Mouse (Mus musculus) induced T-regulatory cell, adult 2 months (primary cell): Measurements from ENCODE around the gene Gm42517.

ENCODE experiments used
- DNase-seq: peaks from one replicate; pipeline ENCODE4 v3.0.0-alpha.2; 2012; ENCODE audit warnings: low read depth

Gene Gm42517

GRCm38 (mm10) chr5:108367871-108368332 lies at the start of gene Gm42517:
TSS of gene Gm42517 (minus strand) at chr5:108367922.
- DNase-seq = no peak

- no peak for DNase-seq
These were observed 47.0 kb upstream of the Gm42517 start for GRCm38 (mm10) chr5:108414711-108415110.

GRCm38 (mm10) chr5:108406977-108407376 lies 39.3 kb upstream of the Gm42517 start:
- DNase-seq = no peak

- peak; percentile 12 for DNase-seq
These were observed 37.7 kb upstream of the Gm42517 start for GRCm38 (mm10) chr5:108405460-108405859.

- DNase-seq = no peak
These were observed 35.7 kb upstream of the Gm42517 start for GRCm38 (mm10) chr5:108403453-108403852.

- no peak for DNase-seq
These were observed 22.0 kb upstream of the Gm42517 start for GRCm38 (mm10) chr5:108389744-108390143.

GRCm38 (mm10) chr5:108388201-108388600 lies 20.5 kb upstream of the Gm42517 start, which contains the start of gene Pde6b:
TSS of gene Pde6b (plus strand) at chr5:108388391.
- DNase-seq = no peak

- no peak for DNase-seq
These were observed 18.7 kb upstream of the Gm42517 start for GRCm38 (mm10) chr5:108386449-108386848.

- no peak for DNase-seq
These were observed 17.9 kb upstream of the Gm42517 start for GRCm38 (mm10) chr5:108385632-108386031.

GRCm38 (mm10) chr5:108378346-108378745 lies 10.6 kb upstream of the Gm42517 start:
- no peak for DNase-seq

GRCm38 (mm10) chr5:108376059-108376458 lies 8.3 kb upstream of the Gm42517 start:
- no peak for DNase-seq

- no peak for DNase-seq
These were observed 6.4 kb upstream of the Gm42517 start for GRCm38 (mm10) chr5:108374079-108374478.

- DNase-seq = no peak
These were observed 2.2 kb upstream of the Gm42517 start for GRCm38 (mm10) chr5:108369964-108370363.

- no peak for DNase-seq
These were observed 1.3 kb upstream of the Gm42517 start for GRCm38 (mm10) chr5:108368851-108369621.

- DNase-seq = no peak
These were observed 724 bp upstream of the Gm42517 start for GRCm38 (mm10) chr5:108368446-108368845.

- peak; percentile 20 for DNase-seq
These were observed 509 bp downstream of the Gm42517 start for GRCm38 (mm10) chr5:108366984-108367841.

GRCm38 (mm10) chr5:108366328-108366983 lies 1.3 kb downstream of the Gm42517 start:
- DNase-seq = no peak

GRCm38 (mm10) chr5:108362330-108362729 lies 5.4 kb downstream of the Gm42517 start:
- peak; percentile 20 for DNase-seq

- DNase-seq = no peak
These were observed 7.5 kb downstream of the Gm42517 start for GRCm38 (mm10) chr5:108360211-108360610.

- no peak for DNase-seq
These were observed 8.2 kb downstream of the Gm42517 start for GRCm38 (mm10) chr5:108359491-108359890.

GRCm38 (mm10) chr5:108357862-108358261 lies 9.9 kb downstream of the Gm42517 start:
- no peak for DNase-seq

GRCm38 (mm10) chr5:108354056-108354455 lies 13.7 kb downstream of the Gm42517 start:
- DNase-seq = no peak
